Mouse (Mus musculus) bone marrow macrophage, adult 2 months (primary cell): ENCODE measurements around the gene Stx12.

Experiments
- CTCF ChIP-seq: IDR thresholded peaks from 2 replicates; pipeline ENCODE4 v1.5.1; 2012; ENCODE audit warnings: low read depth, mild to moderate bottlenecking, low read length, moderate library complexity
- POLR2A ChIP-seq: IDR thresholded peaks from 2 replicates; pipeline ENCODE4 v1.6.1; 2012; ENCODE audit warnings: mild to moderate bottlenecking, low read depth, low read length, borderline replicate concordance

DNA sequence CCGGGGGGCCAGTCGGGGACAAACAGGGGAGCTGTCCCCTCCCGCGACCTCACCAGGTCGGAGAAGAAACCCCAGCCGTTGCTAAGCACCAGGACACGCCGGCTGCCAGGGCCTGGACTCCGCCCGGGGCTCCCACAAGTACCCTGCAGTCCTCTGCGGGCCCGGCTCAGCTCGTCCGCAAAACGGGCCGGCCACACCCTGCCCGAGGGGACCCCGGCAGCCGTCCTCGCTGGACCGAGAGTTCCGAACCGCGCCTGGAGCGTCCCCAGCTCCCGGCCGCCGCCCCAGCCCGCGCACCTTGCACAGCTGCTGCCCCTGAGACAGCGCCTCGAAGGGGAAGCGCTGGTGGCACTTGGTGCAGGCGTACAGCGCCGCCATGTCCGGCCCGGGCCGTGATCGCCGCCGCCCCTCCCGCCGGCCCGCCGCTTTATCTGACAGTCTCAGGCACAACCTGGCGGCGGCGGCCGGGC, 37.8 kb upstream of the Stx12 start:
- TF ChIP-seq CTCF (no peak), POLR2A (no peak)
